Mouse (Mus musculus) ES-Bruce4 (cell line): ENCODE measurements around the gene Tbc1d2.

ENCODE experiments used
- CTCF ChIP-seq: IDR thresholded peaks from one replicate; pipeline ENCODE4 v1.8.1; 2011; ENCODE audit warnings: low read depth, low read length
- EP300 ChIP-seq: IDR thresholded peaks from 2 replicates; pipeline ENCODE4 v1.6.1; 2011; ENCODE audit warnings: low read depth, low read length; ENCODE audit not compliant: insufficient read depth
- POLR2A ChIP-seq: IDR thresholded peaks from one replicate; pipeline ENCODE4 v1.8.1; 2011; ENCODE audit warnings: low read length; ENCODE audit not compliant: insufficient read depth

- TF ChIP-seq CTCF (no peak), POLR2A (no peak), EP300 (no peak)
These were observed 56.5 kb downstream of the Tbc1d2 start for GRCm38 (mm10) chr4:46593472-46593871.
